Mouse (Mus musculus) induced T-regulatory cell, adult 2 months (primary cell): ENCODE measurements at regions not wholly inside any gene's neighbourhood (a gene's known extent, or its start where the extent isn't known, plus 50 kb on each side); places are given as distances from the start of the nearest gene placed in this dataset.

Source experiments
- DNase-seq: peaks from one replicate; pipeline ENCODE4 v3.0.0-alpha.2; 2012; ENCODE audit warnings: low read depth

DNA sequence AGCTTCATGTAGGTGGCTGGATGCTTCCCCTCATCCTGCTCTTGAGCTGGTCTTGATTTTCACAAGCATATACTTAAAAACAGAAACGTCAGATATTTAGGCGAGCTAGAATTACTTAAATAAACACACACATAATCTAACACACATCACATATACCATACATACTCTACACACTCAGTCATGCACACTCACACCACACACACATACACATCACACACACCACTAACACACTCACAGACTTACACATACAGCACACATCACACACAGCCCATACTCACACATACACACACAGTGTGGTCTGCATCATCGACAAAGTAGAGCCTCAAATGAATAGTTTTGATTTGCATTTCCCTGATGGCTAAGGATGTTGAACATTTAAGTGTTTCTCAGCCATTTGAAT, 116.9 kb downstream of the Spry2 start:
- no peak for DNase-seq

DNA sequence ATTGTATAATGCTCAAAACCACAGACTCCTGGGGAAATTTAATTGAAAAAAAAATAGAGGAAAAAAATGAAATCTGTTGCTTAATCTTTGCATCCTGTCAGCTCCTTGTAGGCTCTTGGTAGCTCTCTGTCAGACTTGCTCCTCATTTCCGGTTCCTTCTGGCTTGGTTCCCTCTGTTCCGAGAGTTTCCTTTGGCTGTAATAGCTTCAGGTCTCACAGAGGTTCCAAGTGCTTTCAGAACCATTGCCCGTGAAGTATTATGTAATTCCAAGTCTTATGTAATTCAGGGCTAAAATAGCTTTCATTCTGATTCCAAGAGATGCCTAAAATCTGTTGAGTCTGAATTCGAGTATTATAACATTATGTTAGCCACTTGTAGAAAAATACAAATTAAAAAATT, 117.3 kb downstream of the Spry2 start:
- DNase-seq: no peak

DNA sequence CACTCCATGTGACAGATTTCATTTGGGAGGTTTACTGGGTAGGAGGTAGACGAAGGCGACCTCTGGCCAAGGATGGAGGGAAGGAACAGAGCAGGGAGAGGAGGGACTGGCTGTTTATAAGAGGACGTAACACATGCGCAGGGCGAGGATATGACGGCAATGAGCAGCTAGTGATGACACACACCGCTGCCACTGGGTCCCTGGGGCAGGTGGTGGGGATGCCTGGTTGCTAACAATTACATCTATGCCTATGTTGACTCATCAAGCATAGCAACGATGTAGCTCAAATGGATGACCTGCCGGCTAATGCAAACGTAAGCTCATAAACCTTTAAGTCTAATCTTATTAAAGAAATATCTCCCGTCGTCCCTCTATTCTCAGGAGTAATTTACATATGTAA, 122.9 kb downstream of the Spry2 start:
- no peak for DNase-seq

DNA sequence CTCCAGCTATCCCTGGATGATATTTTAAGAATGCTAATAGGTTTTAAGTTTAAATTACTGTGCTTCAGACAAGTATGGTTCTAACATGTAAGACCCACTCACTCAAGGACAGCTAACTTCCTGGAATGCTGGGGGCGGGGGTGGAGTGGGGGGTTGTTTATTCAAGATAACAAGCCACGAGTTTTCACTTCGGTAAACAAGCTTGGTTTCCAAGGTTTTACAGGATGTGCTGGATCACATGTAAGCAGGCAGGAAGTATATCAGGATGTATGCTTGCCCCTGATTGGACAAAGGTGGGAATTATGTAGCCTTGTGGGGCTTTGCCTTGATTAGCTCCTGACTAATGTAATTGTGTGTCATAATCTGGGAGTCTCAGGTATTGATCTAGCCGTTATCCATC, 129.5 kb downstream of the Spry2 start:
- DNase-seq: no peak

DNA sequence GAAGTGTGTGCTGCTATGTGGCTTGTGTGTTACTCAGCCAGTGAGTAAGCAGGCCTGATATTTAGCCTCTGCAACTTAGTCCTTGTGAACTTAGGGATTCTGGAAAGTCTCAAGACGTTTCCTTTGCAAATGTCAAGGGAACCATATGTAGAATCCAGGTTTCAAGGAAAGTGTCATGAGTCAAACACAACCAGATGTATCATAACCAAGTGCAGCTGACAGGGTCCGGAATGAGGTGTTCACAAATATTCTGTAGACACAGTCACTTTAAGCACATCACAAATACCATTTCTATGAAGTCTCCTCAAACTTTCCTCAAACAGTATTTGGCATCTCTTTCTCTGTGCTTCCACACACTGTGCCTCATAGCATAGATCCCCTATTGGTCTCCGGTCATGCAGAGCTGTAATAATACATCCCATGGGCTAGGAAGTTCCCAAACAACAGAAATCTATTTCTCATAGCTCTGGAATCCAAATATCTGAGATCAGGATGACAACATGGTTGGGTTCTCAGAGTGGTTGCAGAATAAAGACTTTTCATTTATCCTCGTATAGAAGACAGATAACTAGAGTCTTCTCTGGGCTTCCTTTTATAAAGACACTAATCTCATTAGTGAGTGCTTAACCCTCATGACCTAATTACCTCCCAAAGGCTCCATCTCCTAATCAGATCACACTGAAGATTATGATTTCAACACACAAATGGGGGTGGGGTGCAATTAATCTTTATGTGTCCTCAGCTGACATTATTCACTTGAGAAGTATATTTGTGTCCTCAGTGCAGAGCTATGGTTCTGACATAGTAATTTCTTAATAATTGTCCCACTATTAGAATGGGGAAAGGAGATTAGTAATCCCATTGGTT, 143.9 kb downstream of the Spry2 start:
- DNase-seq: no peak

DNA sequence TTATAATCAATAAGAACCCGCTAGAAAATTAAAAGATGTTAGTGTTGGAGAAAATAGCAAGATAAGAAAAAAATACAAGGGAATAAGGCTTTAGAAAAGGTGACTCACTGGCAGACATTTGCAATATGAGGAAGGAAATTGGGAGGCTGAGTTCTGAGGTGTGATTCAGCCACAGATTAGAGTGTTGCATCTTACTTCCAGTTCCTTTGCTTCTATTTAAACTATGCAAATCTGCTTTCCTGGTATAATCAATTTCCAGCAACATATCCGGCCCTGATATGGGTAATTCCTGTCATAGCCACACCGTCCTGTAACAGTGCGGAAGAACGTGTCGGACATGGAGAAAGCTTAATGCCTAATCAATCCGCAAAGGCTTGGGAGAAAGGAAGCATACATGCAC, 144.9 kb downstream of the Spry2 start:
- DNase-seq: no peak

DNA sequence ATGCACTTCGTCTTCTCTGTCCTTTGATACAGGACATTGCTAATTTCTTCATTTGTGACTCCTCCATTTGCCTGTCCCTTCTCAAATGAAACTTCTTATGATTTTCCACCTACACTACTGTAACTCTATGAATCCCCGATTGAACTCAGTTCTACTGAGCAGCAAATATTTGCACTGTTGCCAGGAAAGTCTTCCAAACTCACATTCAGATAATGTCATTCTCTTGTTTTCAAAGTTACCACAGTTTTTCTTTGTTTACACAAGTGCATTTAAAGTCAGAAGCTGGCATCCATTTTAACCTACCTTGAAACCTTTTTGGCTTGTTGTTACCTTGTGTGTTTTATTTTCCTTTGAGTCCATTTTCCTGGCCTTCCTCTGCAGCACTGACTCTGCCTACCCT, 152.0 kb downstream of the Spry2 start:
- DNase-seq: no peak

DNA sequence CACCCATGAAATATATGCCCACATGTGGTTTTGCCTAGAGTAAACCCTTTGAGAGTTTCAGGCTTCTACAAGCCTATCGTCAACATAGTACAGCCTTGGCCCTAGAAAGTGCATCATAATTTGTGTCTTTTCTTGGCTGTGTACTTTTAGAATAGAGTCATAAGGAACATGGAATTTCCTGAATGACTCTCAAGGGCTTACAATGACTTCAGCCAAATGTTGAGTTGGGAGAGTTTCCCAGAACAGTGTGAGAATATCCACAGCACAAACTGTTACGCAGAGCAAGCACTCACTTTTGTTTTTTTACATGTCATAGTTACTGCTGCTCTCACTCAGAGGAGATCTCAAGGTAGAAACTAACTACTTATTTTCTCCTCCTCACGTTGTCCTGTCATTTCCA, 152.5 kb downstream of the Spry2 start:
- no peak for DNase-seq

DNA sequence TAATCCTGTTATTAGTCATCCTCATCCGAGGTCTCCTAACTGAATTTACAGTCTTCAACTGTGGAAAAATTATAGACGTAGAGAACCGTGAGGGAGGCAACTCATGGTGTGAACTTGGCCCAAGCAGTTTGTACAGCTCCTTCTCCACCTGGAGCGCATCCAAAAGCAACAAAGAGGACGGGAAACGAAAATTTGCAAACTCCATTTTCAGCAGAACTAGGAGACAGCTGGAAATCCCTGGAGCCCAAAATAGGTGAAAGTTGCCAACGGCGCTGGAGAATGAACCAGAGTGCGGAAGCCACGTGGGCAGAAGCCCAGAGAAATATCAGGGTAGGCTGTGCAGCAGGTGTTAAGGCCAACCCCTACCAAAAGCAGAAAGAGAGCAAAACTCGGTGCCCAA, 155.7 kb downstream of the Spry2 start:
- DNase-seq: no peak

DNA sequence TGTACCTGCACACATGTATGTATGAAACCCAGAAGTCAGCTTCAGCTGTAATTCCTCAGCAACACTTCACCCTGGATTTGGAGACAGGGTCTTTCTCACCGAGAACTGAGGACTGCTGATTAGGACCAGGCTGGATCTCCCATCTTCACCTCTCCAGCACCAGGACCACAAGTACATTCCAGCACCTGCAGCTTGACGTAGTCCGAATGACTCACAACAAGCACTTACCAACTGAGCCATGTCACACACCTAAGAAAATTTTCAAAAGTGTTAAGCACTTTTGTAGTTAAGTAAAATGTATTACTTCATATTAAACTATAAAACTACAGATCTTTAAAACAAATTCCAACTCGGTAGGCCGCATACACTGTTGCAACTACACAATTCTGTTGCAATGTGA, 158.1 kb downstream of the Spry2 start:
- DNase-seq: no peak

DNA sequence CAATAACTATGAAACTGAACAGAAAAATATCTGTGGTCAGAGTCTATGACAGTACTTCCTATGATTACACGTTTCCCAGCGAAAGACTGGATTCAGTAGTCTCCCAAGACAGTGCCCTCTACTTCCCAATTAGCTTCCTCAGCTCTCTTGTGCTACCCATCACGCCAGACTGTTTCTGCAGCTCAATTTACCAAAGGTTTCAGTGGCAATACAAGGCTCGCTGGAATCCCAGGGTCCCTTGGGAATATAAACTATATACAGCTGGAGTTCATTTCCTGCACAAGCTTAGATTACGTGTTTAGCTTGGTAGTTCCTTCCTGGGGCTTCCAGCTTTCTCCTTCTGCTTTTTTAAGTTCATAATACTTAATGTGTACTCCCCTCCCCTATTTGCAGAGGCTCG, 160.3 kb downstream of the Spry2 start:
- no peak for DNase-seq

DNA sequence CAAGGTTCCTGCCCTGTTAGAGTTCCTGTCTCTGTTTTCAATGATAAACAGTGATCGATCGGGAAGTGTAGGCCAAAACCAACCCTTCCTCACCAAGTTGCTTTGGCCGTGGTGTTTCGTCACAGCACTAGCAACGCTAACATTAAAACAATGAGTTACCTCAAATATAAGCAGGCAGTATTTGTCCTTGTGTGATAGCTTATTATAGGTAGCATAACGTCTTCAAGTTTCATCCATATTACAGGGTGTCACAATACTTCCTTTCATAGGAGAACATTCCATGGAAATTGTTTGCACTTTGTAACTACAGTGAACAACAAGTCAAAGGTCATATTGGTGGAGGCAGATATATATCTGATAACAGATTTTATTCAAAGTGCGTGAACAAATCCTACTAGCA, 162.3 kb downstream of the Spry2 start:
- no peak for DNase-seq

DNA sequence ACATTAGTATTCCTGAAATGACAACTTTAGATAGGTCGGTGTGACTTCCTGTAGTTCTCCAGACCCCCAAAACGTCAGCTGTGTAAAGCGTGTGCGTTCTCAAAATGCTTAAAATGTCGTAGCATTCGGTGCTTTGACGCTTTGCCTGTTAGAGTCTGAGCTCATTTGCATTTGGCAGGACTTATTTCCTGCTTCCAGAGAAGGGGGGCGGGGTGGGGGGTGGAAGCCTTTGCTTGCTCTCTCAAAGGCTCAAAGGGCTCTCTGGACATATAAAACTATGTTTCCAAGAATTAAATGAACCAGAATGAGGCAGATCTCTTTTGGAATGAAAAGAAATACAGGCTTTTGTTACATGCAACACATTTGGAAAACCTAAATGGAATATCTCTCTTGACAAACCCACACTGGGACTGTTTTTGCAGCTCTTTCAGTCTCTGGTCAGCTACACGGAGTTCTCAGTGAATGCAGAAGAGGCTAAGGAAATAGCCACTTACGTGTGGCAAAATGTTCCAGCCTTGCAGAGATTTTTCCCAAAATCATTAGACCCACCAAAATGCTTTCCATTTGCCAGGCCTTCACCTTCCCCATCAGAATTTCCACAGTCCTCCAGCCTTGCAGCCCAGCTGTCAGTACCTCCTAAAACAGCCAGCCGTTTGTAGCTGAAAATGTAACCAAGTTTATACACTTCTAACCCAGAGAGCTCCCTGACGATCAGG, 163.4 kb downstream of the Spry2 start:
- peak; percentile 1 for DNase-seq

DNA sequence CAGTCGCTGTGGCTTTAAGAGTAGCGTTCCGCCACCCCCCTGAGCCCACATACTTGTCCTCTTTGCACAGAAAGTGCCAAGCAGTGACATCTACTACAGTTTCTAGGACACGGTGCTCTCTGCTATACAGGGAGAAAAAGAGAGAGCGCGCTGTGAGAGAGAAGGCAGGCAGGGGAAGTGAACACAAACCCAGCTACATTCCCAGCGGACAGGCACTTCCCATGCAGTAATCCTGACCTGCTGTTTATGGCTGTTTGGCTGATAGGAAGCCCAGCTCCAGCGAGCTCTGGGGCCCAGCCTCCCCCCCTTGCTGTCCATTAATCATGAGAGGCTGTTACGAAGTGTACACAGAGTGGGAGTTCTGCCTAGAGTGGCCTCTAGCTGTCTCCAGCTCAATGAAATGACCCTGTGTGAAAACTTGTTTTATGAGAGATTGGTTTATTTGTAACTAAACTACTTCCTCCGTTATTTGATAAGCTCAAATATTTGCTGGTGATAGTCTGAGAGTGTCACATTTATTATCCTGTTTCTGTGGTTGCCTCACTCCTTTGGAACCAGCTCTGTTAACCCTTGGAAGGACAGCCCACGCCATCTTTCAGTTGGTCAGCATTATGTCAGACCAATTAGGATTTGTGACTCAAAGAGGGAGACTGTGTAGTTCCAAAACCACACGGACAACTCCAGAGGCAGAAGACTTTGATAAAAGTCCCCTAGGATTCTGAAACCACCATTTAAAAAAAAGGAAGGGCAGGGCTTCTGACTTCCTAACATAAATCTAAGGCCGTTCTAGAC, 164.2 kb downstream of the Spry2 start:
- DNase-seq: no peak

DNA sequence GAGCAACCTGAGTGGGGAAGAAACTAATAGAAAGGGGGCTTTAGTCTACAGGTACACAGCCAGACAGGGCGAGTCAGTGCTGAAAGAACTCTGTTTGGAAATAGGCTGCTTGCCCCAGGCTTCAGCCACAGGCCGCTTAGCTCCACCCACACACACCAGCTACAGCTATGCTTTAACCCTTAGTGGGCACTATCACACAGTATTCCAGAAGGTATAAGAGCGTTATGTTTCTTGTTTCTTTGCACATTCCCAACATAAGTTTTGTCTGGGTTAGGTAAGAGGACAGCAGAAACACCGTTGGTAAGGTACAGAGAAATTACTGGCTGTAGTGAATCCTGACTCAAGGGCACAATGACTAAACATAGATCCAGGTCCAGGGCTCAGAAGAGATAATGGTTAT, 165.8 kb downstream of the Spry2 start:
- DNase-seq: no peak

DNA sequence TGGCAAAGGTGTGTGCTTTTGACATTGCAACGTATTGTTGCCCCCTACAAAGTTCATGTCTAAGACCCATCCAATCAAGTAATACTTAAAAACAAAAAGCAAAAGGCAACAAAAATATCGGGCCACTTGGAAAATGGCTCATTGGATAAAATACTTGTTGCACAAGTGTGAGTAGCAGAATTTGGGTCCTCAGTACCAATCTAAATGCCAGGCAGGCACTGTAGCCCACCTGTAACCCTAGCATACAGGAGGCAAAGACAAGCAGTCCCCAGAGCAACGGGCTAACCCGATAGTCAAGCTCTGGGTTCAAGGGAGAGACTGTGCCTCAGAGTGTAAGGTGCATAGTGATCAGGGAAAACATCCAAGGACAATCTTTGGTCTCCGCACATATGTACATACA, 167.8 kb downstream of the Spry2 start:
- DNase-seq: no peak

DNA sequence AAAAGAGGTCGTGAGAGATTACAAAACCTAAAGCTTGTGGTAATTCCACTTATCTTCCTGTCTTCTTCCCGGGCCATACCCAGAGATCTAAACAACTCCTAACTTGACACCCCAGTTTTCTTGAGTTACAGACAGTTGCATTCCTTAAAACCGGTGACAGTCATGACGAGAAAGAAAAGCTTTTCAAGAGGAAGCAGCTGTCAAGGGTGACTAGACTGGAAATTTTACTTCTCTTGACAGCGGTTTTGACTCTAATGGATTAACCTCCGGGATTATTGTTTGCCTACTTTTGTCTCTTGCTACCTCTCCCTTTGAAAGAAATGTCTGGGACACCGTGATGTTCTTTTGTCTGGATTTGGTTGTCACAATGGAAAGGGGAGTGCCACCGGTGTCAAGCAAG, 170.9 kb downstream of the Spry2 start:
- no peak for DNase-seq

DNA sequence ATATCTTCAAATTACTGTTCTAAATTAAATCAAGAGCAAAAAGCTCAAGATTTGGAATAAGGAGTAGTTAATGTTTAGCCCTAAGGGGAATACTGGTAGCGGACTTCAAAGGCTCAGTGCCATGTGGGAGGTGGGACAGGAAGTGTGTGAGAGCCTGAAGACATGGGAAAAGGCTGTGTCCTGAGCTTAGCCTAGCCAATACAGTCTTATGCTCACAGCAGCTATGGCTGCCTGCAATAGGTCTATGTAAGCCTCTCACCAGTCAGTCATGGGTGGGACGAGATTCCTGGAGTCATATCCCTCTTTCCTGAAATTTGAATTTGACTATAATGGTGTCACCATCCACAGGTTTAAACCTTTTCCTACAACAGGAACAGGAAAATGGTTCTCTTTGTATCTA, 173.7 kb downstream of the Spry2 start:
- no peak for DNase-seq

DNA sequence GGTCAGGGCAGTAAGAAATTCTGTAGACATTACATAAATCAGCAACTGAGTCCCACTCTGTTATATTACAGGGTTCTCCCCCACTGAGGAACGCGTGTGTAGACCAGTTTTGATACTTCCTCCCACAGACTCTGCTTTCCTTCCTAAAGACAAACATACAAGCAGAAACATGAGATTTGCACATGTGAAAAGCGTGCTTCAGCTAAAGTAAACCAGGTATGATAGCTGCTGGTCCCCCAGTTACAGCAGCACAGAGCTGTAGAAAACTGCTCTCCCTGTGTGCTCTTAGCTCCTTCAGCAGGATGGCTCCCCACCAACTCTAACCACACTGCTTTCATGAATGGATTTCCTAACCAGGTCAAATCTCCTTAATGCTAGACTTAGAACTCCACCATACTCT, 175.0 kb downstream of the Spry2 start:
- DNase-seq: no peak

DNA sequence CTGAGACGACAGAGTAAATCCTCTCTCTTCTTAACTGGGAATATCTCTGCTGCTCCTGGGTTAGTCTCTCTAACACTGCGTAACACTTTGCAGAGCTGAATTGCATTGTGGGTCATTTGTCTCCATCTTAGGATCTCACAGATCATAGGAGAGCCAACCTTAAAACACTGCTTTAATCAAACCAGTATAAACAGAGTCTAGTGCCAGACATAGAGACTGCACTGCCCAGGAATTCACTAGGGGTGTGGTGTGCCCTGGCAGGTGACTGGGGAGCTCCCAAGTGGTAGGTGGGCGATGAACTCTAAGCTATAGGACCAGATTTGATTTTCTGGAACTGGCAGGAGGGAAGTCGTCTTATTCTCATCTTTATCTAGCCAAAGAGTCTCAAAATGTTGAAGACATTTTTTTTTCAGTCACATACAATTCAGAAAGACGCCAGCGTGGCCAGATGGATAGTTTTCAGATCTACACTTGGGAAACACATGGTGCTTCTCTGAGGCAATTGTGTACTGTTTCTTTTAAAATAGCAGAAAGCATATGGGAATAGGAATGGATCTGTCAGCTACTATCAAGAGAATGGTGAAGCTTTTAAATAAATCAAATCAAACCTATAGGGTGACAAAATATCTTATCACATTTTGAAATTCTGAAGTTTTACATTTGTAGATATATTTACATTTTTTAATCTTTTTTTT, 175.7 kb downstream of the Spry2 start:
- no peak for DNase-seq

DNA sequence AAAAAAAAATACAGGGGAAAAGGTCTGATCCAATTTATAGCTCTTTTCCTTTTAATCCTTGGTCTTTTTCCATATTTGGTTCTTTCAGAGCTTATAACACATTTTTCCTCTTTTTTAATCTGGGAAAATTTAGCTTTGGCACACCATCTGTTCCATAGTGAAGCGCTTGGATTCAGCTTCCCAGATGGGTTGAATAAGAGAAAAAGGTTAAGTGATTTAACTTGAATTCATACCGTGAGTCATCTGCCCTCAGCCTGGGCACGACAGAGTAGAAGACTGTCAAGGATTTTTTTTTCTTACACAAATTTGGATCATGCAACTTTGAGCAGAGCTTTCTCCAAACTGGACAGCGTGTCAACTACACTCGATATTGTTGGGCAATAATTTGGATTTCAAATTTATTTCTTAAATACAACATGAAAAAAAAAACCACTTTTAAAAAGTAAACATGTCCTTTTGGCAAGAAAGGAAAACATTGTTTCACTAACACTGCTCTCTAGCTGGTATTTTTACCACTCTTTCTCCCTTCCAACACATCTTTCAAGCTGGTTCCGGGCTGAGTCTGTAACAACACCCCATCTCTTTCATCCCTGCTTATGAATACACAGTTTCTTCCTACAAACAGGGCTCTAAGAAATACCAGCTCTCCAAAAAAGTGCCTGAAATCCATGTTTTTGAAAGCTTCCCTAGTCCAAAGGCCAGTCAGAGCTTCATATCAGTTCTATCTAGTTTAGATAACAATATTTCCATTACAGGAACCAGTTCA, 177.8 kb downstream of the Spry2 start:
- no peak for DNase-seq

DNA sequence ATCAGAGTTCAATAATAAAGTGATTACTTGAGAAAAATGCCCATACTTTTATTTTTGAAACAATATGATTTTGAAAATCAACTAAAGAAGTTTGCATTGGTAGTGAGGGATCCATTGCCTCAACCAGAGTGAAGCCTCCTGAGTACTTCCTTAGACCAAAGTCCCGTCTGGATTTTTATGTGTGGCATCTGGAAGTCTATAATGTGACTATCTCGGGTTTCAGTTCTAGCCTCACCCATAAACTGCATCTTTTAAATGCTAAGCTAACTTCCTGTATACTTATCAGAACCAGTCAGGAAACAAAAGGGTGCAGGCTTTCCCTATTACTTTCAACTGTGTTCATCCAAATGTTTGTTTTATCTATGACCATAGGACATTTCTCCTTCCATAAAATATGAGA, 178.8 kb downstream of the Spry2 start:
- no peak for DNase-seq
